27 mouse cellular contexts compared by ENCODE assay signal in genomic region chr13:9866161-9866560, GRCm38 (mm10).
DNase-seq lines count a peak whose midpoint lies in the region; ATAC-seq and TF ChIP-seq lines count a peak whose summit lies in the region.
"Had no signal": no experiment of that assay in that cellular context is flagged by ENCODE, and none has a peak within 500 bp of the region (broad histone marks: within the 10 kb centered on the region; RNA-seq: fewer than 3 reads in every experiment).

No protein-coding gene starts in this region.

- no peaks in the 10 kb centered on the region for H3K36me3 ChIP-seq in hindbrain, embryonic 13.5 days
- H3K36me3 ChIP-seq in hindbrain, embryonic 10.5 days: no peaks in the 10 kb centered on the region
- H3K36me3 ChIP-seq in midbrain, postnatal 0 days (ENCODE audit: insufficient read depth, low read length): no peaks in the 10 kb centered on the region
- no peaks in the 10 kb centered on the region for H3K36me3 ChIP-seq in midbrain, embryonic 15.5 days (replicated peaks)
- H3K36me3 ChIP-seq: embryonic facial prominence, embryonic 13.5 days; forebrain, embryonic 10.5 days; G1E; hindbrain, embryonic 12.5 days had no signal

- no peak overlapping the region for H3K27ac ChIP-seq in hindbrain, embryonic 13.5 days
- no peak overlapping the region for H3K27ac ChIP-seq in hindbrain, embryonic 10.5 days
- no peak overlapping the region for H3K27ac ChIP-seq in midbrain, postnatal 0 days (ENCODE audit: low read depth, low read length)
- H3K27ac ChIP-seq in midbrain, embryonic 15.5 days: no peak overlapping the region
- H3K27ac ChIP-seq: embryonic facial prominence, embryonic 13.5 days; forebrain, embryonic 10.5 days; forebrain, embryonic 13.5 days; gastrocnemius, adult 2 months; hindbrain, embryonic 12.5 days; hindbrain, postnatal 0 days had no signal

- no peak for TF ChIP-seq CTCF in midbrain, postnatal 0 days (IDR thresholded peaks at IDR 0.05)

- no peak overlapping the region for H3K4me2 ChIP-seq in hindbrain, embryonic 13.5 days
- H3K4me2 ChIP-seq in midbrain, postnatal 0 days (ENCODE audit: low read depth, low read length, poor library complexity, severe bottlenecking): no peak overlapping the region
- H3K4me2 ChIP-seq in midbrain, embryonic 15.5 days: no peak overlapping the region
- H3K4me2 ChIP-seq: embryonic facial prominence, embryonic 13.5 days; forebrain, embryonic 13.5 days; hindbrain, embryonic 12.5 days had no signal

- no peaks in the 10 kb centered on the region for H3K9me3 ChIP-seq in hindbrain, embryonic 13.5 days
- H3K9me3 ChIP-seq in hindbrain, embryonic 10.5 days: 0 out of 2 replicates have a peak, but pooled peaks cover 4% of the 10 kb centered on the region
- no peaks in the 10 kb centered on the region for H3K9me3 ChIP-seq in midbrain, postnatal 0 days (ENCODE audit: low read length)
- no peaks in the 10 kb centered on the region for H3K9me3 ChIP-seq in midbrain, embryonic 15.5 days
- H3K9me3 ChIP-seq: embryonic facial prominence, embryonic 13.5 days; forebrain, embryonic 10.5 days; forebrain, embryonic 13.5 days; G1E; hindbrain, embryonic 12.5 days had no signal

- no peak overlapping the region for H3K4me3 ChIP-seq in hindbrain, embryonic 13.5 days
- H3K4me3 ChIP-seq in hindbrain, embryonic 10.5 days: no peak overlapping the region
- no peak overlapping the region for H3K4me3 ChIP-seq in midbrain, postnatal 0 days (ENCODE audit: low read depth, low read length)
- no peak overlapping the region for H3K4me3 ChIP-seq in midbrain, embryonic 15.5 days
- H3K4me3 ChIP-seq: embryonic facial prominence, embryonic 13.5 days; forebrain, embryonic 10.5 days; forebrain, embryonic 13.5 days; gastrocnemius, adult 2 months; hindbrain, embryonic 12.5 days had no signal

- peak; percentile 54; the same call in 1 of the 2 replicates for ATAC-seq in hindbrain, embryonic 13.5 days (ENCODE audit: low FRiP score)
- ATAC-seq in midbrain, postnatal 0 days (ENCODE audit: low FRiP score): peak; percentile 23; the same call in 1 of the 2 replicates
- ATAC-seq in midbrain, embryonic 15.5 days (replicated peaks): no peak
- ATAC-seq: forebrain, embryonic 13.5 days; forebrain, embryonic 16.5 days; hindbrain, postnatal 0 days; inflammation-experienced regulatory T-cells, adult 6 months; Patski had no signal

- peak; percentile 67 for DNase-seq in heart, adult 11 months
- no peak for DNase-seq in heart, postnatal 4 days
- DNase-seq in hindbrain, embryonic 10.5 days (ENCODE audit: low spot score): no peak
- DNase-seq in midbrain, postnatal 0 days (ENCODE audit: low spot score): no peak
- no peak for DNase-seq in left cerebral cortex, adult 8-10 months (ENCODE audit: low spot score in 2 of 2)
- DNase-seq: adrenal gland, postnatal 10 days; adrenal gland, postnatal 36 days; B cell, adult 2 months; cerebellum, adult 18-20 months; cerebellum, adult 9-10 months; cerebellum, postnatal 14 days; gastrocnemius, adult 2 months; gastrocnemius, postnatal 14 days; heart, adult 18-20 months; kidney, adult 11 months had no signal

- H3K4me1 ChIP-seq in hindbrain, embryonic 13.5 days (replicated peaks): no peaks in the 10 kb centered on the region
- H3K4me1 ChIP-seq in hindbrain, embryonic 10.5 days (replicated peaks): no peaks in the 10 kb centered on the region
- no peaks in the 10 kb centered on the region for H3K4me1 ChIP-seq in midbrain, postnatal 0 days (ENCODE audit: insufficient read depth, low read length)
- H3K4me1 ChIP-seq in midbrain, embryonic 15.5 days: no peaks in the 10 kb centered on the region
- H3K4me1 ChIP-seq: embryonic facial prominence, embryonic 13.5 days; forebrain, embryonic 10.5 days; forebrain, embryonic 13.5 days; hindbrain, embryonic 12.5 days had no signal

- H3K9ac ChIP-seq in hindbrain, embryonic 13.5 days: no peak overlapping the region
- no peak overlapping the region for H3K9ac ChIP-seq in midbrain, postnatal 0 days (replicated peaks; ENCODE audit: low read length, poor library complexity, severe bottlenecking)
- no peak overlapping the region for H3K9ac ChIP-seq in midbrain, embryonic 15.5 days
- H3K9ac ChIP-seq: embryonic facial prominence, embryonic 13.5 days; forebrain, embryonic 13.5 days; hindbrain, embryonic 12.5 days had no signal

- 91% methylated on average over 2 of the region's 2 CpGs for WGBS in hindbrain, embryonic 13.5 days
- 95% methylated on average over 2 of the region's 2 CpGs for WGBS in hindbrain, embryonic 10.5 days
- 100% methylated on average over 2 of the region's 2 CpGs for WGBS in midbrain, postnatal 0 days
- WGBS in midbrain, embryonic 15.5 days: 92% methylated on average over 2 of the region's 2 CpGs

- no peaks in the 10 kb centered on the region for H3K27me3 ChIP-seq in hindbrain, embryonic 13.5 days
- H3K27me3 ChIP-seq in hindbrain, embryonic 10.5 days (ENCODE audit: insufficient read depth, poor library complexity, severe bottlenecking): no peaks in the 10 kb centered on the region
- H3K27me3 ChIP-seq in midbrain, postnatal 0 days (ENCODE audit: insufficient read depth, low read length): no peaks in the 10 kb centered on the region
- H3K27me3 ChIP-seq in midbrain, embryonic 15.5 days (replicated peaks): no peaks in the 10 kb centered on the region
- H3K27me3 ChIP-seq: CH12.LX; embryonic facial prominence, embryonic 13.5 days; forebrain, embryonic 13.5 days; hindbrain, embryonic 12.5 days; Patski had no signal
